Mouse (Mus musculus) heart, postnatal 14 days (tissue): Measurements from ENCODE around the gene Nasp. TPM values are rescaled to one million over a fixed set of nuclear protein-coding genes. Genes with fewer than 3 reads are reported as not detected.

Experiments
- total RNA-seq, 2 experiments: library from RNA; stranded (reverse); gene quantifications; 2 replicates each; pipeline ENCODE4 v1.2.3; 2021

Gene Nasp
- total RNA-seq, 2 experiments from 2014 or later = 30.3 to 34.8 TPM

Other genes with a start within 250 kb of the Nasp start
- 100 to 1,000 TPM in 1 of 2 experiments, 10 to 100 TPM in 1; 96.5 to 104 TPM for gene Mast2, start 163.8 kb downstream of the Nasp start, total RNA-seq
- 10 to 100 TPM; 14.7 to 15.6 TPM for gene Ipp, start 120.4 kb downstream of the Nasp start, total RNA-seq
- 10 to 100 TPM; 19.1 to 21.9 TPM for gene Tmem69, start 72.0 kb downstream of the Nasp start, total RNA-seq
- gene Gpbp1l1, start 70.3 kb downstream of the Nasp start, total RNA-seq = 10 to 100 TPM; 66.4 to 72.5 TPM
- gene Ccdc17, start 31.3 kb downstream of the Nasp start, total RNA-seq = 1 to 10 TPM; 3.0 to 4.3 TPM
- 100 to 1,000 TPM; 315 to 333 TPM for gene Akr1a1, start 23.7 kb upstream of the Nasp start, total RNA-seq
- 100 to 1,000 TPM; 392 to 403 TPM for gene Prdx1, start 57.6 kb upstream of the Nasp start, total RNA-seq
- 10 to 100 TPM; 39.9 to 42.3 TPM for gene Mmachc, start 80.5 kb upstream of the Nasp start, total RNA-seq
- 1 to 10 TPM; 6.8 to 9.3 TPM for gene Ccdc163, start 80.6 kb upstream of the Nasp start, total RNA-seq
- gene Tesk2, start 93.0 kb upstream of the Nasp start, total RNA-seq = 1 to 10 TPM; 1.7 to 2.7 TPM
- gene Toe1, start 179.7 kb upstream of the Nasp start, total RNA-seq = 1 to 10 TPM; 8.6 to 9.3 TPM
- under 1 TPM; 0.88 to 0.96 TPM for gene Mutyh, start 179.8 kb upstream of the Nasp start, total RNA-seq
- 1 to 10 TPM; 3.2 to 3.6 TPM for gene Hpdl, start 193.8 kb upstream of the Nasp start, total RNA-seq
- gene Zswim5, start 249.4 kb upstream of the Nasp start, total RNA-seq = 1 to 10 TPM; 1.1 to 1.6 TPM